Mouse (Mus musculus) urinary bladder, adult 2 months (tissue): ENCODE results near the gene Cnksr3. TPM values are rescaled to one million over a fixed set of nuclear protein-coding genes. Genes with fewer than 3 reads are reported as not detected.

Experiments
- DNase-seq: peaks from one replicate; pipeline ENCODE4 v3.0.0; 2022; ENCODE audit warnings: low spot score
- polyA plus RNA-seq: library from polyadenylated mRNA; depleted of rRNA; stranded (reverse); fragments of >200 nt; gene quantifications from 2 replicates; pipeline ENCODE4 v1.2.3, GENCODE M21; 2012; rRNA removed

The Cnksr3 gene
- polyA plus RNA-seq: 25.0 and 26.8 TPM in 2 replicates

DNA sequence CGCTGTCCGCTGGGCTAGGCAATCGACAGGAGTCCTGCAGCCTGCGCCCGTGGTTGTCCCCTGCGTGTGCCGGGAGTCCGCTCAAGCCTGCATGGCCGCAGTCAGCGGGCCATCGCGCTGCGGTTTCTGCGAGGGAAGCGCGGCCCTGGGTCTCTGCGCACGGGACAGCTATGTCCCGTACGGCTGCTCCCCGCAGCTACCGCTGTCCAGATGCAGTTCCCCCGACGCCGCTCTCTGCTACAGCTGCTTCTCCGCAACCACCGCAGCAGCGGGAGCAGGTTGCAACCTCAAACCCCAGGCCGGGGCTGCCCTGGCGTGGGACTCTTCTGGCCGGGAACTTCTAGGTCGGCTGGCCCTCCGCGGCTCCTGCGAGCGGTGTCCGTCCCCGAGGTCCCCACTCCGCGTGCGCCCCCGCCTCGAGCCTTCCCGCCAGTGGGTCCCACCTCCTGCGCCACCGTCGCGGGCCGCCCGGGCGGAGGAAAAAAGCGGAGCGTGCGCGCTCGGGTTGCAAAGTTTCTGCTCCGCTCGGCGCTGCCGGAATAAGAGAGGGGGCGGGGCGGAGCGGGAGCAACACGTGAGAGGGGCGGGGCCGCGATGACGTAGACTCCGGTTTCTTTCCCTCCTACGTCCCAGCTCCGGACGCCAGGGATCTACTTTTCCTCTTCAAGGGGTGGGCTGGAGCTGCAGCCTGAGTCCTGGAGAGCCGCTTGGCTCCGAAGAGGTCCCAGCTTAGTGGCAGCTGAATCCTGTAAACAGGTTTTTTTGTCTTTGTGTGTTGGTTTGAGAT, at the start of gene Cnksr3:
Gene Cnksr3, minus strand, starts transcription at position 542 of the 787 bp plus-strand sequence.
- peak; percentile 99 for DNase-seq

DNA sequence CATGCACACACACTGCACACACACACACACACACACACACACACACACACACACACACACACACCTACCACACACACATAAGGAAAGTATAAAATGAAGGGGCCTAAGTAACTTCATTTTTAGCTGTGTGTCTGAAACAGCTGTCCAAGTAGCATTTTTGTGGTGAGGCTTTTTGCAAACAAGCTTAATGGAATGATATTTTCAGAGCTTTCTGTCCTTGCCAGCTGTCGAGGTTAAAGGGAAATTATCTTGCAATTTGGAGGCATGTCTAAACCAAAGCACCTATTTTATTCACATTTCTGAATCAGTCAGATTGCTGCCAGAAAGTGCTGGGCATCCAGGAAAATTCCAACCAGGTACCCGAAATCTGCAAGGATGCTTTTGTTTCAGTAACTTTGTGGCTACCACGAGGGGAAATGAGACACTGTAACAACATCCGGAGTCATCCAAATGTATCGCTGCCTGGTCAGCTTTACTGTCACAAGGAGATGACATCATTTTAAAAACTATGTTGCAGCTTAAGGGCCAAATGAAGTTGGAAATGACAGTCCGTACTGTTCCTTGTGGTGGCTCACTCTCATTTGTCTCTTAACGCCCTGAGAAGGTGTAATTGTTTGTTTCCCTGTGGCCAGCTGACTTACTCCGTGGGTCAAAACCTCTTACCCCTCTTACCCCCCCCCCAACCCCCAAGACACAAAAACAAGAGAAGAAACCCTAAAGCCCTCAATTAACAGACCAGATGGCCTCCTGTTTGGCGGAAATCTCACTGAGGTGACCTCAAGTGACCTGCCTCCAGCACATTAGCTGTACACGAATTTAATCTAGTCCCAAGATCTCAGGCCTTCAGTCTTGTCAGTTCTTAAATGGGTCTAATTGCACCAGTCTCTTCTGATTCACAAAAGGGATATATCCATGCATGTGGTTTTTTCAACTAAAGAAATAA, 48.4 kb upstream of the Cnksr3 start:
- DNase-seq: no peak

DNA sequence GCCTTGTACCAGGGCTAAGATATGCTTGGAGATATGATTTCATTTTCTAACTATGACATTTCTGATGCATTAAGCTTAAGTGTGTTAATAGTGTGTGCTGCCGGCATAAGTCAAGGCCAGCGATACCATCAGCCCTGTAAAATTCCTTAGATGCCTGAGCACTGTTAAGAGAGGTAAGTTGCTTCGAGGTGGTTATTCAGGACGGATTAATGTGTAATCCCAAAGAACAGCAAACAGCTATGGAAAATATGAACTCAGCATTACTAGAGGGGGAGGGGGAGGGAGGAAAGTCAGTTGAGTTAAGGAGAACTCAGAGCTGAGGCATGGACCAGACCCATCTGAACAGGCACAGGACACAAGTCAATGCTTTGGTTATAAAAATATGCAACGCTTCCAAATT, 46.6 kb upstream of the Cnksr3 start:
- no peak for DNase-seq

DNA sequence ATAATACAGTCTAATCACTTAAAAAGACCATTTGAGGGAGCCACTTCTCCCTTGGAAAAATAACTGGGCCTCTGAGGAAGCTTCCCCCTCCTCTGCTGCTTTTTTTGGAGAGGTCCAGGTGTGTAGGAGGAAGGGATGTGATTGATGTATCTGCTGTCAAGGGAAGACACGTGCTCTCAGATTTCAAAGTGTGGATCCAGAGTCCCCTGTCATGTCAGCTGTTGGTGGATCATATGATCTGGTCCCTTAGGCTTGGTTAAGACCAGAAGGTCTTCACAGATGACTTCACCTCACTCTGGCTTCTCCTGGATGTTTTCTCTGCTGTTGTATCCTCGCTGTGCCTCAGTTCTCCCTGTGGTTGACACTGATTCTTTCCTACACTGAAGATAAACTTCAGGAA, 38.4 kb upstream of the Cnksr3 start:
- DNase-seq: no peak

DNA sequence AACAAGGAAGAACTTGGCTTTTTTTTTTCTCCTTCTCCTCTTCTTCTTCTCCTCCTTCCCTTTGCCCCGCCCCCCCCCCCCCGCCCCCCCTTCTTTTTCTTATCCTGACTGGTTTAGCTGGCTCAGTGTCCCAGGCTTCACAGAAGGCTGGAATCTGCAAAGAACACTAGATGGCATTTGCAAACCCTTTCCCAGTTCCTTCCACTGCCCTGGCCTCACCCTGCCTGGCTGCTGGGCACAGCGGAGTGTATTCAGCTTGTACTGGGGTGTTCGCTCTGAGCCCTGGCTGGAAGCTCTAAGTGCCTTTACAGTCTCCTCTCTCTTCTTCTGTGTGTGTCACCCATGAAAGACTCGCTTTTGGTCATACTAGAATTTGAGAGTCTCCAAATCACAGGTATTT, 22.6 kb upstream of the Cnksr3 start:
- no peak for DNase-seq

DNA sequence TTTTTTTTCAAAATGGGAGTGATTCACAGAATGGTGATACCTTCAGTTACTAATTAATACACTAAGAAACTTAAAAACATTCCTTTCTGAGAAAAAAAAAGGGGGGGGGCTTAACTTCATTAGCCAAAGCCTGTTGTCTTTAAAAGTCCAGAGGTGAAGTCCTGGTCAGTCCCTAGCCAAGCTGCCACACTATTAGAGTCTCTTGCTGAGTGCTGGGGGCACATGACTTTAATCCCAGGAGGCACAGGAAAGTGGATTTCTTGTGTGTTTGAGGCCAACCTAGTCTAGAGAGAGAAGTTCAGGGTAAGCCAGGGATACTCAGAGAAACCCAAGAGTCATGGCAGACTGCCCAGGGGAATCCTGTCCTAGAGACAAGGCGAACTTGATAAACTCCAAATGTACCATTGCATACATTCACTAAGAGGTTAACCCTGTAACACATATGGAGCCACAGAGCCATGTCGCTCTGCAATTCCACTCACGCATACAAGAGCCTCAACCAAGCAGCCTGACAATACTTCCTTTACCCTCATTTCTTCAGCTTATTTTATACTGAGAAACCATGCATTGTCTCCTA, 5.6 kb upstream of the Cnksr3 start:
- DNase-seq: no peak

DNA sequence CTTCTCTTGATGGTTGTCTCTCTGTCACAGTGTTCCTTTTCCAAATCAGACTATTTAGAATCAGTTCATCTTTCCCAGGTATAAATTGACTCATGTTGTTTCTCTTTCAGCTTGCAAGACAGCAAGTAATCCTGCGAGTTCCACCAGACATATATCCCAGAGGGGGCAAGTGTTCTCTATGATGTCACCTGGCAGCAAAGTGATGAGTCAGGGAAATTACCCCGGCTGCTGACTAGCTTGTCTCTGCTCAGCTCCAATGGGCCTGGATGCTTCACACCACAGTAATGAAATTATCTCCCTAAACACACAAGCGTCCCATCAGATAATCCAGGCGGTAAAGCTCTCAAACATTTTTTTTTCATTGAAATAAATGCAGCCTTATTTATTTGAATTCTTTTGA, 2.7 kb upstream of the Cnksr3 start:
- no peak for DNase-seq

DNA sequence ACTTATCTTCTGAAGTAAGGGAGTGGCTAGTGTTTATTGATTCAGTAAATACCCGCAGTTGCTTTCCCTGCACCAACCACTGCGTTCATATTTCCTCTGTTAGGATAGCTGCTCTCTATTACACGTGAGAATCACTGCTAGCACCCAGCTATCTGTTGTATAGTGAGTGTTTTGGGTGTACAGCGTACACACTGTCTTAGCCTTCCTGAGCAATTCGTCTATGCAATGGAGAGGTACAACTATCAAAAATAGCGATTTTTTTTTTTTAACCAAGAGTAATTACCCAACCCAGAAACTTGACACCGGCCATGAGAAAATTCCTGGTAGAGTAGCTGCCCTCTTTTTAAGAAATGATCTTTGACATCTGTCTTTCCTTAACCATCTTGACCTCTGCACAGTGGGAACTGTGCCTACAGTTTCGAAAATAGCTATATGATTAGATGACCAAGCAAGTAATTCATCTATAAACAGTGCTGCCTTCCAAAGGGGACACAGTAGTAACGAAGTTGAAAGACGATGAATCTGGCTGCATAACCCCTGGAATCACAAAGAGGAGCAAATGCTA, 1.1 kb upstream of the Cnksr3 start:
- DNase-seq: no peak

DNA sequence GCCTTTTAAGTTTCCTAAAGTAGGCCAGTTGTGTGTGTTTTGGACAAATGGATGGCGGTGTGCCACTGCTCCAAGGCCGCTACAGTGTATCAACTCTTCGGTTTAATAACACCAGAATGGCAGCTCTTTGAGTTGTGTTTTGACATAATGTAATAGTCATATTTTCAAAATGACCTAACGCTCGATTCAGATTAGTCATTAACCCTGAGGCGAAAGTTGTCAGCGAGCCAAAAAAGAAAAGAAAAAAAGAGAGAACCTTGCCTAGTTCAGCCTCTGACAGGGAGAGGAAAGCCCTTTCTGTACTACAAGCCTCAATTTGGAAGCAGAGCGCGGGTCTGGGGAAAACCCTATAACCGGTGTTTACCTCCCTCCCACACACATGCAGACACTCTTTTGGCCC, 500 bp upstream of the Cnksr3 start:
- DNase-seq: no peak

DNA sequence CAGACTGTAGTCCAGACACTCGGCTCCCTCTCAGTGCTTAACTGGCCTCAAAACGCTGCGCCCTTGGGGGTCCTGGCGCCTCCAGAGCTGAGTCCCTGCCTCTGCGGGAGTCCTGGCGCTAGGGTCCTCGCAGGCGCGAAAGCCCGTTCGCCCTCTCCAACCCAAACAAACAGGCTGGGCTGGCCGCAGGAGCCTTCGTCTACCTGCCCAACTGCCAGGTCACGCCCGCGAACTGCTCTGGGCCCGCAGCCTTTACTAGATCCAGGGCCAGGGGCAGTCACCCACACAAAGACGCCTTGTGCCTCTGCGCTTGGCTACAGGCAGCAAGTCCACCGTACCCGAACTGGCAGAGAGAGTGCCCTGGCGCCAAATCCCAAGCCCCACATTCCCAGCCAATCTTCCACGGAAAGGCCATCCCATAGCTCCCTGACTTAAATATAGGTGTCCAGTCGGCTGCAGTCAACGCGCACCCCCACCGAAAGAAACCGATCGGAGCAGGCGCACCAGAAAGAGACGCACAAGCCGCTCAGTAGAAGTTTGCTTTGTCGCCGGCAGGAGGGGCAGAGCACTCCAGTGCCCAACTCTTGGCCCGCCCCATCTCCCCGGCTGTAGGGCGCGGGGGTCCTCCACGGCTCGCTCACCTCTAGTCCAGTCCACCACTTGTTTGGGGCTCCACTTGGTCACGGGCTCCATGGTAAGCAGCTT, 894 bp downstream of the Cnksr3 start:
- DNase-seq: peak; percentile 73

DNA sequence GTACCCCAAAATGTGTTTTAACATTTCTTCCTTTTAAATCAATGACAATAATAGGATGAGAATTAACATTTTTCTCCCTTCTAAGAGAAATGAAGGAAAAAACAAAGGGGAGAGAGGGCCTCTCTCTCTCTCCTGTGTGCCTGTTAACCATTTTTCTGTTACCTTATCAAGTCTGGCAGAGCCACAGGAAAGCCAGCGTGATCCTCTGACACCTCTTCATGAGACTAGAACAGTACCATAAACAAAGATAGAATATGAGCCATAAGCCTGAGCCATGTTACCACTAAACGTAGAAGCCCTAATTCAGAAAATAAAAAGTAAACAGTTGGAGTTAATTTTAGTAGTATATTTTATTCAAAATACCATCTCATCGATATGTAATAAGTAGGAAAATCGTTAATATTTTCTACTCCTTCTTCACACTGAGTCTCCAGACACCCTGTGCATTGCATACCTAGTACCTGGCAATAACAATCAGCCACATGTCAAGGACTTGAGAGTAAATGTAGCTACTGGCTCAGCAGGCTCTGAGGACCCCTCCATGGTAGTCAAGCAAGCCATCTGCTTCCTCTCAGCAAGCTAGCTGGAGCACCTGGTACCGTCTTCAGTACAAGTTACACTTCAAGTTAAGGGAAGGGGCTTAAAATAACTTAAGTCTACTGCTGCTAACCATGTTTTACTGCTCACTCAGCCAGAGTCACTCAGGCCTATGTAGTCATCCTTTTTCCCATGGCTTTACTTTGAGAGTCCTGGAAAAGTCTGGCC, 2.2 kb downstream of the Cnksr3 start:
- DNase-seq: no peak

DNA sequence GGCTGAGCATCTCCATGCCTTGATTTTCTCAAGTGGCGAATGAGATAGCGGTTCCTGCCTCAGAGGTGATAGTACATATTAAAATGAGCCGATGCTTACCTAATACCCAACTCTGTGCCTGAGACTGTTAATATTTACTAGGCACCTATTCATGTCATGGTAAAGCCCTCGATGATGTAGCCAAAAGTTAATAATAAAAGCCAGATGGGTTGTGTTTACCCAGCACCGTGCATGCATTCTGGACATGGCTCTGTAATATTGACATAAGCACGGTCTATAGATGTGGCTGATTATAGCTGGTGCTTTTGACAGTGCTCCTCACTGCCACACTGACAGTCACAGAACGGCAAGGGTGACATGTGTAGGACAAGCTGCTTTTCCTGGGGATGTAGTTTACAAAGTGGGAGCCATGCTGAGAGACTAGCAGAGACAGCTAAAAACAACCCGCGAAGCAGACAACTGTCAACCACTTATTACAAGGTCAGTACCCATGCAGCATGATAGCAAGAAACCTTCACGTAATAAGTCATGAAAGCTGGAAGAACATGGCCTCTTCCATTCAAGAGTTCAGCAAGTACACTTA, 3.1 kb downstream of the Cnksr3 start:
- DNase-seq: no peak

DNA sequence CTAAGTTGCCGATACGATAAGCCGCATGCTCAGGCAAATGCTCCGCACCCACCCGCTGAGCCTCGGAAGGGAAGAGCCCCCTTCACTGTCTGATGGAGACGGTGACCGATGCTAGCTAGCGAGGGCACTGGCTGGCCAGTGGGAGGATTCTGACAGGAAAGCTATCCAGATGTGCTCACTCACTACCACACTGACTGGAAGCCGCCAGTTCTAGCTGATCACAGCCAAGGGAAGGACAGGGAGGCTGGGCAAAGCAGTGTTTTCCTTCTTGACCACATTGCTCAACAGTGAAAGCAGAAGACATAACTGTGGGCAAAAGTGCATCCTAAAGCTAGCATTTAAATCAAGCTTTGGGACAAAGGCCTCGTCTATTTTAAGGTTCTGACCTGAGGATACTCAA, 4.7 kb downstream of the Cnksr3 start:
- no peak for DNase-seq

DNA sequence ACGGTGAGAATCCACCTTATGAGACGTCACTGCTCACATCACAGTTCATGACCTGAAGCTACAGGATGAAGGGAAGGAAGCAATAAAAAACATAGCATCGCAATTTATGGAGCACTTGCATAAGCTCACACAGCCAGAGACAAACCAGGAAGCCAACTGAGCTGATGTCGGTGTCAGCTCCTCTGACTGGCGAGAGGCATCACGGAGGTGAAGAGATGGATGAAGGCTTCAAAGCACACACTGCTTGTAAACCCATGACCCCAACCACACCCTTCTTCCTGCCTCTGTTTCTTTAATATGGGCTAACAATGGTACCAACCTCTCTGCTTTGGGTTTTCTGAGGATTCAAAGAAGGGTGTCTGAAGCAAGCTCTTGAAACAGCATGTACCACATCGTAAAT, 5.5 kb downstream of the Cnksr3 start:
- no peak for DNase-seq

DNA sequence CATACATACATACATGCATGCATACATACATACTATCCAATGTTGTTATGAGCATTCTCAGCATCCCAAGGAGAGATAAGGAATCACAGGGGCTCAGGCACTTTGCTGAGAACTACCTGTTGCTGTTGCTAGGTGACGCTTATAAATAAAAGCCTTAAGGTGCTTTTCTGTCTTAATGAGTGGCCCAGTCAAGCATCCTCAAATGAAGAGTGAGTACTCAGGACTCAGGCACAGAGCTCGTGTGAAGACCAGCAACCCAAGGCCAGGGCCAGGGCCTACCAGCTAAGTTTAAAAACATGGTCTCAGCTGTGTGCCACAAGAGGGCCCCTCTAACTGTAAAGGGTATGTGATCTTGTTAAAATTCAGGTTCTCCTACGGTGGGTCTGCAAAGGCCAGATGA, 6.5 kb downstream of the Cnksr3 start:
- DNase-seq: no peak

DNA sequence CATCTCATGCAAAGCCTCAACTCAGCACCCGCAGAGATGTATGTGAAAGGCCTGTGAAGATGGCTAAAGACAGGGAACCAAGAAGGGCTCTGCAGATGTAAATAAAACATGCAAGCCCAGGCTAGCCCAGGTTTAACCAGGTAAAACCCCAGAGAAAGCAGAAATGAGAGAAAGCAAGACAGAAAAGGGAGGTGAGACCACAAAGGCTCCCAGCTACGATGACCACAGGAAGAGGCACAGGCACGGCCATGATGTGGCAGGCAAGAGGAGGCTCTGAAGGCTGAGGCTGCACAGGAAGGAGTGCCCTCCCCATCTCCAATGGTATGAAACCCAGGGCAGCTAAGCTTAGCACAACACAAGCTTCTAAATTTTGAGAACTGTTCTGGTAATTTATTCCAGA, 7.1 kb downstream of the Cnksr3 start:
- DNase-seq: no peak

DNA sequence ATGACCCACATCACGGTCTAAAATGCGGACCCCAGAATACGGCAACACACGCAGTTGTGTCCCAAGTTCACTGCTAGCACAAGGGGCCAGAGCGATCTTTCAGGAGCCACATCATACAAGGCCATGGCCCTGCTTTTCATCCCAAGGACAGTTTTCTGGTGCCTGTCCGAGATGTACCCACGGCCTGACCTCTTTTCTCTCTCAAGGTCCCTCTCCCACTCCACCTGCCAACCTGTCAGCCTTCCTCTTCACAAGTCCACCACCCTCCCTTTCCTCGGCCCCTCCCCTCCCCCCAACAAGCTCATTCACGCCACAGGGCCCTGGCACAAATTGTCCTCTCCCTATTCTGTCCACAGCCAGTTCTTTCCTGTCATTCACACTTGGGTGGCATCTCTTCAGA, 9.5 kb downstream of the Cnksr3 start:
- no peak for DNase-seq

DNA sequence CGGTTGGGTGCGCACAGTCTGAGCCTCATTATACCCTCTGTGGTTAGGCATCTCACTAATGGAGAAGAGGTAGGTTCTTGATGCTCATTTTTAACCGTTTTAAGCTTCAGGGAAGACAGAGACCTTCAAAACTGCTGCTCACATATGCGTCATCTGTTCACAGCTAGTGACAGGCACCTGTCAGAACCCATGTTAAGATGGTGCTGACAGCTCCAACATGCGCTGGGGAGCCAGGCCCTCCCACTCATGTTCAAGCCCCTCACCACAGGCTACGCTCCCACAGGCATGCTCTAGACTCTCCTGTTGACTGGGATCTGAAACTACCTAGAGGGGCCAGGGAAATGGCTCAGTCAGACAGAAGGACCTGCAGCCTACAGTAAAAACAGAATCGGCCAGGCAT, 11.4 kb downstream of the Cnksr3 start:
- no peak for DNase-seq

DNA sequence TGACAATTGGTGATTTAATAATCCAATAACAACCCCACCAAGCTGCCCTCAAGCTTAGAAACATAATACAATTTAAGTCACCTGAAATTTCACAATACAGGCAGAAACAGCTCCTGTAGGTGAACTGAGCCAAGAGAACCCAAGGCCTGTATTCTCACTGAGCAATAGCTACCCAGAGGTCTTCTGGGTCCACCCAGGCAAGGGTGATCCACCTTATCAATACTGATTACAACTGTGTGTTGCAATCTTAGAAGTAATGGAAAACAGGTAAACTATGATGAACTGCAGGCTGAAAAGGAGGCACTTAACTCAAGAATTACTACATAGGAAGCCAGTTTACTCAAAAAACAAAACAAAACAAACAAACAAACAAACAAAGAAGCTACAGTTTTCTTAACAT, 13.8 kb downstream of the Cnksr3 start:
- DNase-seq: no peak

DNA sequence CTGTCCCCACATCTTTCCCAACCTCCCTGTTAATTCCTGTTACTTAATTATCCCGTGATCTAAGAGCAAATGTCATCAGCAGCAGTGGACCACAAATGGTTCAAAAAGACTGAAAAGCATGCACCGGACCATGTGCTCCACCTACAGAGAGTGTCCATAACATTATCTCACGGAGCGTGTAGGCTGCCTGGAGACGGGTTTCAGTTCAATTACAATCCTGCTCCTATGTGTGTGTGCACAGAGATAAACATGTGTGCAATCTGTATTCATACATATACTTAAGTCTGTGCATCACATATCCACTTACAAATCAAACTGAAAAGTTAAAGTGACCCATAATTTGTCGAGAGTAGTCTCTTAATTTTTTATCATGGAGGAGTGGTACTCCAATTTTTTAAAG, 14.3 kb downstream of the Cnksr3 start:
- DNase-seq: no peak
